Mouse (Mus musculus) thymus, adult 2 months (tissue): ENCODE measurements around the gene Thy1. TPM values are rescaled to one million over a fixed set of nuclear protein-coding genes. Genes with fewer than 3 reads are reported as not detected.

ENCODE experiments used
- DNase-seq: peaks from one replicate; pipeline ENCODE4 v3.0.0; 2021
- H3K27ac ChIP-seq: fragments of 200-500 bp; 2 replicates; pipeline ENCODE4 v1.5.1; 2012; ENCODE audit warnings: low read length, control low read depth; ENCODE audit not compliant: control insufficient read depth, insufficient read depth
- H3K27me3 ChIP-seq: fragments of 200-500 bp; 2 replicates; pipeline ENCODE4 v1.6.1; 2012; ENCODE audit warnings: mild to moderate bottlenecking, low read length, moderate library complexity, mixed read lengths; ENCODE audit not compliant: control insufficient read depth, insufficient read depth
- H3K36me3 ChIP-seq: fragments of 200-500 bp; 2 replicates; pipeline ENCODE4 v1.6.1; 2012; ENCODE audit warnings: mild to moderate bottlenecking, low read length, moderate library complexity; ENCODE audit not compliant: control insufficient read depth, insufficient read depth
- H3K4me1 ChIP-seq: fragments of 200-500 bp; replicated peaks from 2 replicates; pipeline ENCODE4 v1.6.1; 2012; ENCODE audit warnings: low read length; ENCODE audit not compliant: control insufficient read depth, insufficient read depth
- H3K4me3 ChIP-seq: fragments of 200-500 bp; 2 replicates; pipeline ENCODE4 v1.5.1; 2012; ENCODE audit warnings: mild to moderate bottlenecking, low read length, control low read depth, moderate library complexity; ENCODE audit not compliant: control insufficient read depth, insufficient read depth
- CTCF ChIP-seq: fragments of 200-500 bp; IDR thresholded peaks from 2 replicates; pipeline ENCODE4 v1.5.1; 2012; ENCODE audit warnings: mild to moderate bottlenecking, control low read depth, low read length, moderate library complexity, borderline replicate concordance; ENCODE audit not compliant: control insufficient read depth, poor library complexity, insufficient read depth; ENCODE audit errors: extremely low read depth
- POLR2A ChIP-seq: fragments of 200-500 bp; IDR thresholded peaks from 2 replicates; pipeline ENCODE4 v1.6.1; 2012; ENCODE audit warnings: mild to moderate bottlenecking, low read length, control low read depth, moderate library complexity; ENCODE audit not compliant: control insufficient read depth, poor library complexity, insufficient read depth; ENCODE audit errors: extremely low read depth
- WGBS: fragments of 180-500 bp; shearing (Covaris S2); methylation state at CpG from one replicate; pipeline ENCODE4 v1.1.7; 2018; 5-methylcytosine and 5-hydroxymethylcytosine counted together
- polyA plus RNA-seq: library from polyadenylated mRNA; depleted of rRNA; stranded (reverse); fragments of >200 nt; gene quantifications from 2 replicates; pipeline ENCODE4 v1.2.3, GENCODE M21; 2012

Thy1 gene
- polyA plus RNA-seq, 1 experiment: 3,478 TPM

- peak; percentile 22 for DNase-seq
- Histone ChIP-seq H3K27ac (peak overlapping the region; percentile 94), H3K4me3 (peak overlapping the region; percentile 22), H3K36me3 (no peaks in the 10 kb centered on the region), H3K4me1 (peaks cover 63% of the 10 kb centered on the region), H3K27me3 (no peaks in the 10 kb centered on the region)
- TF ChIP-seq POLR2A (no peak), CTCF (no peak)
- 97% methylated on average over 5 of the region's 5 CpGs for WGBS
Observed at GRCm38 (mm10) chr9:44033317-44033716, 9.9 kb upstream of the Thy1 start.

GRCm38 (mm10) chr9:44033957-44034727 is 9.0 kb upstream of the Thy1 start:
- Histone ChIP-seq H3K27me3 (no peaks in the 10 kb centered on the region), H3K4me3 (peak overlapping the region; percentile 19), H3K4me1 (peaks cover 59% of the 10 kb centered on the region), H3K36me3 (no peaks in the 10 kb centered on the region), H3K27ac (peak overlapping the region; percentile 94)
- DNase-seq: peak; percentile 69
- TF ChIP-seq CTCF (no peak), POLR2A (no peak)
- WGBS: 25% methylated on average over 13 of the region's 13 CpGs

GRCm38 (mm10) chr9:44037106-44037505 is 6.1 kb upstream of the Thy1 start:
- TF ChIP-seq CTCF (no peak), POLR2A (no peak)
- Histone ChIP-seq H3K27me3 (no peaks in the 10 kb centered on the region), H3K36me3 (no peaks in the 10 kb centered on the region), H3K4me1 (peaks cover 50% of the 10 kb centered on the region), H3K27ac (no peak overlapping the region), H3K4me3 (no peak overlapping the region)
- no peak for DNase-seq
- 79% methylated on average over 5 of the region's 5 CpGs for WGBS

- Histone ChIP-seq H3K4me3 (peak overlapping the region; percentile 9; the same call in 1 of the 2 replicates), H3K4me1 (peaks cover 27% of the 10 kb centered on the region), H3K36me3 (peaks cover 20% of the 10 kb centered on the region), H3K27me3 (no peaks in the 10 kb centered on the region), H3K27ac (peak overlapping the region; percentile 83)
- DNase-seq: no peak
- WGBS: 81% methylated on average over 7 of the region's 7 CpGs
- TF ChIP-seq POLR2A: no peak
- no peak for TF ChIP-seq CTCF
Observed at GRCm38 (mm10) chr9:44041511-44042395, 1.4 kb upstream of the Thy1 start.

- peaks cover 25% of the 10 kb centered on the region for H3K36me3 ChIP-seq
- H3K27ac ChIP-seq: peak overlapping the region; percentile 41; the same call in 1 of the 2 replicates
- DNase-seq: no peak
- H3K4me3 ChIP-seq: no peak overlapping the region
- TF ChIP-seq POLR2A (no peak), CTCF (no peak)
- H3K4me1 ChIP-seq: peaks cover 29% of the 10 kb centered on the region
- H3K27me3 ChIP-seq: no peaks in the 10 kb centered on the region
- WGBS: 91% methylated on average over 1 of the region's 1 CpGs
Observed at GRCm38 (mm10) chr9:44042396-44042680, 846 bp upstream of the Thy1 start.

GRCm38 (mm10) chr9:44043708-44044425 is 683 bp downstream of the Thy1 start:
- H3K27ac ChIP-seq: peak overlapping the region; percentile 94
- H3K27me3 ChIP-seq: no peaks in the 10 kb centered on the region
- DNase-seq: peak; percentile 66
- TF ChIP-seq POLR2A: no peak
- no peak for TF ChIP-seq CTCF
- H3K36me3 ChIP-seq: peaks cover 40% of the 10 kb centered on the region
- H3K4me3 ChIP-seq: peak overlapping the region; percentile 94
- peaks cover 43% of the 10 kb centered on the region for H3K4me1 ChIP-seq
- 3% methylated on average over 23 of the region's 23 CpGs for WGBS
